Mouse (Mus musculus) testis, adult 2 months (tissue): ENCODE measurements at regions not wholly inside any gene's neighbourhood (a gene's known extent, or its start where the extent isn't known, plus 50 kb on each side); places are given as distances from the start of the nearest gene placed in this dataset.

Experiments
- H3K27ac ChIP-seq: fragments of 200-500 bp; 2 replicates; pipeline ENCODE4 v1.5.1; 2012; ENCODE audit warnings: low read depth, low read length; ENCODE audit not compliant: control insufficient read depth, insufficient read depth
- H3K27me3 ChIP-seq: fragments of 200-500 bp; 2 replicates; pipeline ENCODE4 v1.6.1; 2012; ENCODE audit warnings: mild to moderate bottlenecking, low read length, moderate library complexity; ENCODE audit not compliant: control insufficient read depth, insufficient read depth
- H3K36me3 ChIP-seq: fragments of 200-500 bp; 2 replicates; pipeline ENCODE4 v1.6.1; 2012; ENCODE audit warnings: mild to moderate bottlenecking, low read length; ENCODE audit not compliant: control insufficient read depth, insufficient read depth
- H3K4me1 ChIP-seq: fragments of 200-500 bp; 2 replicates; pipeline ENCODE4 v1.6.1; 2012; ENCODE audit warnings: low read length; ENCODE audit not compliant: control insufficient read depth, insufficient read depth
- H3K4me3 ChIP-seq: fragments of 200-500 bp; 2 replicates; pipeline ENCODE4 v1.5.1; 2012; ENCODE audit warnings: low read depth, mild to moderate bottlenecking, low read length, moderate library complexity, mixed read lengths; ENCODE audit not compliant: control insufficient read depth
- CTCF ChIP-seq: fragments of 200-500 bp; IDR thresholded peaks from 2 replicates; pipeline ENCODE4 v1.5.1; 2012; ENCODE audit warnings: low read depth, mild to moderate bottlenecking, inconsistent platforms, low read length, moderate library complexity; ENCODE audit not compliant: control insufficient read depth, insufficient read depth, insufficient replicate concordance
- POLR2A ChIP-seq: fragments of 200-500 bp; IDR thresholded peaks from 2 replicates; pipeline ENCODE4 v1.6.1; 2012; ENCODE audit warnings: low read depth, mild to moderate bottlenecking, inconsistent platforms, low read length, moderate library complexity; ENCODE audit not compliant: control insufficient read depth

- no peaks in the 10 kb centered on the region for H3K27me3 ChIP-seq
- H3K27ac ChIP-seq: no peak overlapping the region
- H3K36me3 ChIP-seq: no peaks in the 10 kb centered on the region
Observed at GRCm38 (mm10) chr14:71973016-71973415, 518.6 kb downstream of the Gm9195 start.

DNA sequence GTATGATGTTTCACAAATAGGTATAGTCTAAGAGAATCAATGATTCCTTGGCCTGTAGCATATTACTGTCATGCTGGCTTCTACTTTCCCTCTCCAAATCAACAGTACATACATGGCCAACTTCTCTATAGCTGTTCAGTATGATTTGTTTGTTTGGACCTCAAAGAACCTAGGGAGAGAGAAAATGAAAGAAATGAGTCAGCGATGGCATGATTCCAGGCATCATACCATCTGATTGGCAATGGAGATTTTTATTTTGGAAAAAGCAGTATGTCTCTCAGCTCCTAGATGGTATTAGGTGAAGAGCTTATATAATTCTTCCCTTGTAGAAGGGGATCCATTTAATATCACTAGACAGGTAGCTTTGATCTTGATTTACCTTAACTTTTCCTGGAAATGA lies 519.1 kb downstream of the Gm9195 start:
- TF ChIP-seq CTCF: no peak
- no peak for TF ChIP-seq POLR2A
- H3K4me3 ChIP-seq: no peak overlapping the region
- H3K27ac ChIP-seq: no peak overlapping the region
- no peaks in the 10 kb centered on the region for H3K27me3 ChIP-seq
- no peaks in the 10 kb centered on the region for H3K36me3 ChIP-seq
- H3K4me1 ChIP-seq: no peaks in the 10 kb centered on the region

More at GRCm38 (mm10) chr14:71973016-71973415, 518.6 kb downstream of the Gm9195 start:
- TF ChIP-seq CTCF: no peak
- no peak for TF ChIP-seq POLR2A
- no peaks in the 10 kb centered on the region for H3K4me1 ChIP-seq
- H3K4me3 ChIP-seq: no peak overlapping the region

DNA sequence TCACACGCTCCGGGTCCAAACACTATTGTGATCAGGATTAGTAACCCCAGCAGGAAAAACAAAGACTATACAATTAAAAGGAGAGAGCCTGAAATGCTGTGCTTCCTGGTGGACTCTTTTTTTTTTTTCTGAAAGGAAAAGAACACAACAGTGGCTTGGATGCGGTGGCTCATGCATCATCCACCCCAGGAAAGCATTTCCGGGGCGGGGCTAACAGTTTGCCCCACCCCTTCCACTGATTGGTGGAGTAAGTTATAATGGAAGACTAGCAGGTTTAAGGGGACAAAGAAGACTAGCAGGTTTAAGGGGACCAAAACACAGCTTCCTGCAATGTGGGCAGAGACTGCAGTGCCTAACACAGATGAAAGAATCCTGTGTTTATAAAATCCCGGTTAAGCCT lies 524.0 kb downstream of the Gm9195 start:
- H3K27me3 ChIP-seq: no peaks in the 10 kb centered on the region
- H3K36me3 ChIP-seq: no peaks in the 10 kb centered on the region
- no peak overlapping the region for H3K27ac ChIP-seq
- H3K4me3 ChIP-seq: no peak overlapping the region
- TF ChIP-seq POLR2A: no peak
- TF ChIP-seq CTCF: no peak
- H3K4me1 ChIP-seq: peaks cover 7% of the 10 kb centered on the region

- Histone ChIP-seq H3K4me1 (peaks cover 7% of the 10 kb centered on the region), H3K27ac (no peak overlapping the region), H3K36me3 (no peaks in the 10 kb centered on the region), H3K27me3 (no peaks in the 10 kb centered on the region), H3K4me3 (no peak overlapping the region)
- TF ChIP-seq POLR2A (no peak), CTCF (no peak)
Observed at GRCm38 (mm10) chr14:71963389-71964169, 528.1 kb downstream of the Gm9195 start.

DNA sequence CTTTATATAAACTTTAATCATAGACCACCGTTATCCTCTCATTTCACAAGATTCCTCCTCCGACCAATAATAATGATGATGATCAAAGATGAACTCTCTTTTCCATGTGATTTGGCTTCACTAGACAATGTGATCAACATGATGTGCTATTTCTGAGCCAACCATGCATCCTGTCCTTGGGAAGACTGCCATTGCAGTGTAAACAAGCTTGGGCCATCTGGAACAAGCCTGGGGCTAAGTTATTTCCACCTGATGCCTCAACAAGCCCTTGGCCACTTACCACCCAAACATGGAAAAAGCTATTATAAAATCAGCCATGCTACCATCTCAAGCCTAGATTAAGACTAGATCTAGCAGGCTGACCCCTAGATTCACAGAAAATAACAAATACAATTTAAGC lies 542.9 kb downstream of the Gm9195 start:
- Histone ChIP-seq H3K27me3 (no peaks in the 10 kb centered on the region), H3K36me3 (no peaks in the 10 kb centered on the region), H3K4me1 (no peaks in the 10 kb centered on the region), H3K4me3 (no peak overlapping the region), H3K27ac (no peak overlapping the region)
- TF ChIP-seq POLR2A (no peak), CTCF (no peak)

DNA sequence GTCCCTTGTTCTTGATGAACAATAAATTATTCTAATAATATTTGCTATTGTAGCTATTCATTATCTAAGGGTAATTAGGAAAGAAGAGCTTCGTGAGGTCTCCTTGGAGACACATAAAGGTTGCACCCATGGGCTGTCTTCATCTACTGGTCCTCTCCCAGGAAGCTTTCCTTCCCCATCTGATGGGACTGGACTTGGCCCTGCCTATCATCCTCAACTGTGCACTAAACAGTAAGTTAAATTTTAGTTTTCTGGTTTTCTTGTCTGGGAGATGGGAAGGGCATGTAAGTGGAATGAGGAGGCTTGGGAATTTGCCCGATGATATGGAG lies 554.5 kb downstream of the Gm9195 start:
- H3K4me1 ChIP-seq: no peaks in the 10 kb centered on the region
- TF ChIP-seq POLR2A: no peak
- TF ChIP-seq CTCF: no peak
- no peak overlapping the region for H3K4me3 ChIP-seq
- no peaks in the 10 kb centered on the region for H3K36me3 ChIP-seq
- no peak overlapping the region for H3K27ac ChIP-seq
- no peaks in the 10 kb centered on the region for H3K27me3 ChIP-seq

- Histone ChIP-seq H3K27me3 (no peaks in the 10 kb centered on the region), H3K4me1 (no peaks in the 10 kb centered on the region), H3K36me3 (no peaks in the 10 kb centered on the region), H3K4me3 (no peak overlapping the region), H3K27ac (no peak overlapping the region)
- TF ChIP-seq POLR2A (no peak), CTCF (no peak)
Observed at GRCm38 (mm10) chr14:71936373-71937156, 555.1 kb downstream of the Gm9195 start.
